Mouse (Mus musculus): ENCODE data around the gene Gpr142. TPM values are rescaled to one million over a fixed set of nuclear protein-coding genes. Genes with fewer than 3 reads are reported as not detected.

Gpr142 gene
- polyA plus RNA-seq, 1 experiment from 2014 or later: 0.13 TPM

DNA sequence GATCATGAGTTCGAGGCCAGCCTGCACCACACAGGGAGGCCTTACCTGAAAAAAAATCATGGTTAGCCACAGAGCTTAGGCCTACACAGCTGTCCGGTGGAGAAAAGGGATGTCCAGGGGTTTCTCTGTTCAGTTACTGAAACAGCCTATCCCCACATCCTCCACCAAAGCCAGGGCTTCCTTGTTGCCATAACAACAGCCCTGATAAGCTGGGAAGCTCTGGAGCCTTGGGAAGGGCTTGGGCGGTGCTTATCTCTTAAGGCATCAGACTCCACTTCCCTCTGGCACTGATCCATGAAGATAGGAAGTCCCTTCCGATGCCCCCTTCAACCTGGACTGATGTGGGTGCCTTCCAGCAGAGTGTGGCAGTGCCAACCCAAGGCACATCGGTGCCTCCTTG lies 34.4 kb downstream of the Gpr142 start:
- no peak overlapping the region for H3K4me2 ChIP-seq (ENCODE audit: low read depth, severe bottlenecking)
- H3K27me3 ChIP-seq (ENCODE audit: control insufficient read depth, insufficient read depth, low read length): no peaks in the 10 kb centered on the region
- H3K9me3 ChIP-seq (ENCODE audit: control insufficient read depth, low read length): no peaks in the 10 kb centered on the region; the same call in 1 of the 2 replicates
- 51% methylated on average over 5 of the region's 5 CpGs for WGBS
- DNase-seq (ENCODE audit: low spot score): no peak
- no peak overlapping the region for H3K27ac ChIP-seq (replicated peaks; ENCODE audit: low read depth, low read length)
- no peak for ATAC-seq (ENCODE audit: insufficient number of reproducible peaks, low FRiP score, low TSS enrichment, low read depth)
- H3K4me3 ChIP-seq (ENCODE audit: low read depth, low read length): no peak overlapping the region
- no peaks in the 10 kb centered on the region for H3K36me3 ChIP-seq (ENCODE audit: control insufficient read depth, insufficient read depth, low read length)
- H3K4me1 ChIP-seq (ENCODE audit: control insufficient read depth, insufficient read depth, low read length): peaks cover 15% of the 10 kb centered on the region
- H3K9ac ChIP-seq (ENCODE audit: low read length): no peak overlapping the region

DNA sequence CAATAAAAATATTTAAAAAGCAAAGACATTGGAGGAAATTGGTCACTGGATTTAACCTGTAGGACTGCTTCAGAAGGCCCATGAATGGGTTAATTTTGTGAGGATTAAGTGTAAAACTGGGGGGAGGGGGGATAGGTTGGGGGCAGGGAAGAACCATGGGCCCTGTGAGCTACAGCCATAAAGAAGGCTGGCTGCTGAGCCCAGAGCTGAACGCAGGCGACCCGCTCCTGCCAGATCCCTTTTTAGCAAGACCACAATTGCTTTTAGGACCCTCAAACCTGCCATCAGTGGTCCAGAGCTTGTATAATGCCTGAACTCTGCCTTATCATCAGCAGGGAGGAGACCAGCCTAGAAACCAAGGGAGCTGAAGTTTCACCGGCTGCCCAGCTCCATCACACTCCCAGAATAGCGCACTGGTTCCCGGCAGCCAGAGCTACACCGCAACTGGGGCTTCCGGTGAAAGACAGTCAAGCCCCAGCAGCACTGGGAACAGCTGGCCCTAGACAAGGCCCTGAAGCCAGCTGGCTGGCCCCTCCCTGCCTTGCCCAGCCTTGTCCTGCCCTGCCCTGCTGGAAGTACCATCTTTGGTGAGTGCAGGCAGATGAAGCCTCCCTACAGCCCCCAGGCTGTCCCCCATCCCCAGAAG lies 45.2 kb downstream of the Gpr142 start:
- H3K27ac ChIP-seq (replicated peaks; ENCODE audit: low read depth, low read length): peak overlapping the region; percentile 93
- no peaks in the 10 kb centered on the region for H3K27me3 ChIP-seq (ENCODE audit: control insufficient read depth, insufficient read depth, low read length)
- no peak overlapping the region; the same call in 1 of the 2 replicates for H3K4me3 ChIP-seq (ENCODE audit: low read depth, low read length)
- peak overlapping the region; percentile 39 for H3K4me2 ChIP-seq (ENCODE audit: low read depth, severe bottlenecking)
- WGBS: 2% methylated on average over 8 of the region's 8 CpGs
- H3K9me3 ChIP-seq (ENCODE audit: control insufficient read depth, low read length): no peaks in the 10 kb centered on the region
- H3K4me1 ChIP-seq (ENCODE audit: control insufficient read depth, insufficient read depth, low read length): peaks cover 13% of the 10 kb centered on the region
- ATAC-seq (ENCODE audit: insufficient number of reproducible peaks, low FRiP score, low TSS enrichment, low read depth): peak; percentile 67
- H3K9ac ChIP-seq (ENCODE audit: low read length): peak overlapping the region; percentile 50; the same call in 1 of the 2 replicates
- DNase-seq (ENCODE audit: low spot score): peak; percentile 72
- no peaks in the 10 kb centered on the region for H3K36me3 ChIP-seq (ENCODE audit: control insufficient read depth, insufficient read depth, low read length)

DNA sequence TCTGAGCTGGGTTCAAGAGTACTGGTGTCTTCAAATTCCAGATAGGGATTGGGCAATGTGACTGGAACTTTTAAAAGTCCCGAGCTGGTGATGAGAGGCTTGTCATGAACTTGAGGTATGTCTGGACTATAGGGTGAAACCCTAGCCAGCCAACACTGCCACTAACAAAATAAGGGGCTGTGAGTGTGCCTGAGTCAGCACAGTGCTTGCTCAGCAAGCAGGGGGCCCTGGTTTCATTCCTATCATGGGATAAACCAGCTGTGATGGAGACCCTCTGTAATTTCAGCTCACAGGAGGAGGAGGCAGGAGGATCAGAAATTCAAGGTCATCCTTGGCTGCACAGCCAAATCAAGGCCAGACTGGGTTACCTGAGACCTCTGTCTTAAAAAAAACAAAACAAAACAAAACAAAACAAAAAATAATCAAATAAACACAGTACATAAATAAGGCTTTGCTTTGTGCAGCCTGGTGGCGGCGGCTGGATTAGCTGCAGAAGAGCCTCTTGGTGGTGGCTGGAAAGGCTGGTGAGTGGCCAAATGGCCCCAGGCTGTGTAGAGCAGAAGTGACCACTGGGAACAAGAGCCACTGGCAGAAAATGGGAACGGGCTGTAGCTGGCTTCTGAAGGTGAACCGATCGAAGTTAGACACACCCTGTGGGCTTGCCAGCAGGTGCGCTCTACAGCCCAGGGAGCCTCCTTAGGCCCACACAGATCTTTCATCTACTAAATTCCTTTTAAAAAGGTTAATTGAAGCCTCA lies 45.9 kb downstream of the Gpr142 start:
- H3K36me3 ChIP-seq (ENCODE audit: control insufficient read depth, insufficient read depth, low read length): no peaks in the 10 kb centered on the region
- H3K27me3 ChIP-seq (ENCODE audit: control insufficient read depth, insufficient read depth, low read length): no peaks in the 10 kb centered on the region
- H3K4me1 ChIP-seq (ENCODE audit: control insufficient read depth, insufficient read depth, low read length): peaks cover 16% of the 10 kb centered on the region
- no peaks in the 10 kb centered on the region for H3K9me3 ChIP-seq (ENCODE audit: control insufficient read depth, low read length)
- WGBS: 62% methylated on average over 7 of the region's 7 CpGs
- H3K4me2 ChIP-seq (ENCODE audit: low read depth, severe bottlenecking): peak overlapping the region; percentile 39
- ATAC-seq (ENCODE audit: insufficient number of reproducible peaks, low FRiP score, low TSS enrichment, low read depth) (no peak), DNase-seq (ENCODE audit: low spot score) (no peak)
- peak overlapping the region; percentile 50; the same call in 1 of the 2 replicates for H3K9ac ChIP-seq (ENCODE audit: low read length)
- peak overlapping the region; percentile 93 for H3K27ac ChIP-seq (replicated peaks; ENCODE audit: low read depth, low read length)
- no peak overlapping the region; the same call in 1 of the 2 replicates for H3K4me3 ChIP-seq (ENCODE audit: low read depth, low read length)

DNA sequence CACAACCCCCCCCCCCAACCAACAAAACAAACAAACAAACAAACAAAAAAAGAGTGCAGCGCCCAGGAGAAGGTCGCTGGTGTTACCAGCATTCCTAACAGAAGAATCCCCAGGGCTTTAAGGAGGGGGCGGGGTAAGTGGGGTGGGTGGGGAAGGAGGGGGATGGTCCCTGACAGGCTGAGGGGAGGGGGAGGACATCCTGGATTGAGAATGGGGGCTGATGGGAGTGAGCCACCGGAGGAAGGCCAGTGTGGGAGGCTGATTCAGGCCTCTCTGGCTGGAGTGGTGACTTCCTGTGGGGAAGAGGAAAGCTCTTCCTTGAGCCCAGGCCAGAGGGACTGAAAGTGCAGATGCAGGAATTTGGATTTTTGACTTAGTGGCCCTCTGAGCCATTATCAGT lies 47.6 kb downstream of the Gpr142 start:
- H3K9me3 ChIP-seq (ENCODE audit: control insufficient read depth, low read length): no peaks in the 10 kb centered on the region
- 63% methylated on average over 4 of the region's 4 CpGs for WGBS
- no peak overlapping the region for H3K9ac ChIP-seq (ENCODE audit: low read length)
- no peak for ATAC-seq (ENCODE audit: insufficient number of reproducible peaks, low FRiP score, low TSS enrichment, low read depth)
- no peak overlapping the region for H3K4me3 ChIP-seq (ENCODE audit: low read depth, low read length)
- H3K4me1 ChIP-seq (ENCODE audit: control insufficient read depth, insufficient read depth, low read length): peaks cover 26% of the 10 kb centered on the region
- no peaks in the 10 kb centered on the region for H3K27me3 ChIP-seq (ENCODE audit: control insufficient read depth, insufficient read depth, low read length)
- DNase-seq (ENCODE audit: low spot score): no peak
- H3K36me3 ChIP-seq (ENCODE audit: control insufficient read depth, insufficient read depth, low read length): no peaks in the 10 kb centered on the region
- H3K27ac ChIP-seq (replicated peaks; ENCODE audit: low read depth, low read length): no peak overlapping the region
- H3K4me2 ChIP-seq (ENCODE audit: low read depth, severe bottlenecking): no peak overlapping the region

DNA sequence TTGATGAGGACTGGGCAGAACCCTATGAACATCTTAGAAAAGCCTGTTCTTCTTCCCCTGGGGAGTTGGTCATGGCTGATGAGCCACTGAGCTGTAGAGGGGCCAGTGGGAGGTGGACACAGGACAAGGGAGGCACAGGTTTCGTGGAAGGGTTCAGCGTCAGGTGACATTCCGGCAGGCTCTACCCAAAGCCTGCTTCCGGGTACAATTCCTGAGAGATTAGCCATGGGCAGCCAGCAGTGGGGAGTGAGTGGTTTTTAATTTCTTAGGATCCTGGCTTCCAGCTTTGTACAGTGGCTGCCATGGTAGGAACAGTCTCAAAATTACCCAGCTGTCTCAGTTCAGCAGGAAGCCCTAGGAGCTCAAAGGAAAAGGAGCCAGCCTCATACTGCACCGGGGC lies 48.3 kb downstream of the Gpr142 start:
- Histone ChIP-seq H3K9ac (ENCODE audit: low read length) (no peak overlapping the region), H3K36me3 (ENCODE audit: control insufficient read depth, insufficient read depth, low read length) (no peaks in the 10 kb centered on the region), H3K4me1 (ENCODE audit: control insufficient read depth, insufficient read depth, low read length) (peaks cover 26% of the 10 kb centered on the region), H3K4me3 (ENCODE audit: low read depth, low read length) (no peak overlapping the region), H3K4me2 (ENCODE audit: low read depth, severe bottlenecking) (no peak overlapping the region), H3K27me3 (ENCODE audit: control insufficient read depth, insufficient read depth, low read length) (no peaks in the 10 kb centered on the region), H3K9me3 (ENCODE audit: control insufficient read depth, low read length) (no peaks in the 10 kb centered on the region), H3K27ac (replicated peaks; ENCODE audit: low read depth, low read length) (no peak overlapping the region)
- no peak for ATAC-seq (ENCODE audit: insufficient number of reproducible peaks, low FRiP score, low TSS enrichment, low read depth)
- WGBS: 82% methylated on average over 5 of the region's 5 CpGs
- no peak for DNase-seq (ENCODE audit: low spot score)

DNA sequence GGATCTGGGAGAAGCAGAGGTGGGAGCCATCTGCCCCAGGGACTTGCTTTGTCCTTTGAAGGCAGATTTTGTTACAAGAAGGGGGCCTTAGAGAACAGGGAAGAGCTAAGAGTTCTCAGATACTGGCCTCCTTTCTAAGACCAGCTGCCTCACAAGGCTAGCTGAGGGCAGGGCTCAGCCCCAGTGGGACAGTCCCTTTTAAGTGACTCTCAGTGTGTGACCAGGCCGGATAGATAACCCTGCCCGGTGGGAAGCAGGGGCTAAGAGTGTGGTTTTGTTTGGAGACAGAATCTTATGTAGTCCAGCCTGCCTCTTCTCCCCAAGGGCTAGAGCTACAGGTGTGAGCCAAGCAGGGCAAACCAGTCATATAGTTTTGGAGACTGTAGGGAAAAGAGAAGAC lies 50.8 kb downstream of the Gpr142 start:
- no peaks in the 10 kb centered on the region for H3K27me3 ChIP-seq (ENCODE audit: control insufficient read depth, insufficient read depth, low read length)

DNA sequence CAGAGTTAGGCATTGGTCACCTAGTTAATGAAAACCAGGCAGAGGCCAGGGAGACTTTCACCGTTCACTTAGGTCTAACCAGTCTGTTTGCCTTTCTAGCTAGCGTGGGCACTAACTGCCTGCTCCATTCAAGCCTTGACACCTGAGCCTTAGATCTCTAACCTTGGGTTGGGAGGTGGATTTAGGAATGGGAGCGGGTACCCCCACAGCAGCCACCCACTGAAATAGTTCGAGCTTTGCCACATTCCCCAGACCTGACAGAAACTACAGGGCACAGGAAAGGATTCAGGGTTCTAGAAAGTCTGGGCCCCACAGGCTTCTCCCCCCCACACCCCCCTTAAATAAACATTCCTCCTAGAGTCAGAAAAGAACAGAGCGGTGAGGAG lies 51.3 kb downstream of the Gpr142 start:
- H3K27me3 ChIP-seq (ENCODE audit: control insufficient read depth, insufficient read depth, low read length): no peaks in the 10 kb centered on the region
- no peaks in the 10 kb centered on the region for H3K9me3 ChIP-seq (ENCODE audit: control insufficient read depth, low read length)
- 6% methylated on average over 5 of the region's 5 CpGs for WGBS
- no peak overlapping the region for H3K27ac ChIP-seq (replicated peaks; ENCODE audit: low read depth, low read length)
- H3K4me1 ChIP-seq (ENCODE audit: control insufficient read depth, insufficient read depth, low read length): peaks cover 21% of the 10 kb centered on the region
- peak overlapping the region; percentile 90 for H3K4me3 ChIP-seq (ENCODE audit: low read depth, low read length)
- H3K4me2 ChIP-seq (ENCODE audit: low read depth, severe bottlenecking): peak overlapping the region; percentile 99
- ATAC-seq (ENCODE audit: insufficient number of reproducible peaks, low FRiP score, low TSS enrichment, low read depth): no peak
- no peak overlapping the region for H3K9ac ChIP-seq (ENCODE audit: low read length)
- no peaks in the 10 kb centered on the region for H3K36me3 ChIP-seq (ENCODE audit: control insufficient read depth, insufficient read depth, low read length)
- DNase-seq (ENCODE audit: low spot score): no peak

More for the DNA sequence above, 50.8 kb downstream of the Gpr142 start:
- no peak overlapping the region for H3K4me3 ChIP-seq (ENCODE audit: low read depth, low read length)
- H3K4me1 ChIP-seq (ENCODE audit: control insufficient read depth, insufficient read depth, low read length): peaks cover 26% of the 10 kb centered on the region
- no peak overlapping the region for H3K4me2 ChIP-seq (ENCODE audit: low read depth, severe bottlenecking)
- H3K9ac ChIP-seq (ENCODE audit: low read length): no peak overlapping the region
- no peaks in the 10 kb centered on the region for H3K9me3 ChIP-seq (ENCODE audit: control insufficient read depth, low read length)
- 0% methylated on average over 2 of the region's 2 CpGs for WGBS
- DNase-seq (ENCODE audit: low spot score): no peak
- H3K36me3 ChIP-seq (ENCODE audit: control insufficient read depth, insufficient read depth, low read length): no peaks in the 10 kb centered on the region
- no peak overlapping the region for H3K27ac ChIP-seq (replicated peaks; ENCODE audit: low read depth, low read length)
- ATAC-seq (ENCODE audit: insufficient number of reproducible peaks, low FRiP score, low TSS enrichment, low read depth): no peak

DNA sequence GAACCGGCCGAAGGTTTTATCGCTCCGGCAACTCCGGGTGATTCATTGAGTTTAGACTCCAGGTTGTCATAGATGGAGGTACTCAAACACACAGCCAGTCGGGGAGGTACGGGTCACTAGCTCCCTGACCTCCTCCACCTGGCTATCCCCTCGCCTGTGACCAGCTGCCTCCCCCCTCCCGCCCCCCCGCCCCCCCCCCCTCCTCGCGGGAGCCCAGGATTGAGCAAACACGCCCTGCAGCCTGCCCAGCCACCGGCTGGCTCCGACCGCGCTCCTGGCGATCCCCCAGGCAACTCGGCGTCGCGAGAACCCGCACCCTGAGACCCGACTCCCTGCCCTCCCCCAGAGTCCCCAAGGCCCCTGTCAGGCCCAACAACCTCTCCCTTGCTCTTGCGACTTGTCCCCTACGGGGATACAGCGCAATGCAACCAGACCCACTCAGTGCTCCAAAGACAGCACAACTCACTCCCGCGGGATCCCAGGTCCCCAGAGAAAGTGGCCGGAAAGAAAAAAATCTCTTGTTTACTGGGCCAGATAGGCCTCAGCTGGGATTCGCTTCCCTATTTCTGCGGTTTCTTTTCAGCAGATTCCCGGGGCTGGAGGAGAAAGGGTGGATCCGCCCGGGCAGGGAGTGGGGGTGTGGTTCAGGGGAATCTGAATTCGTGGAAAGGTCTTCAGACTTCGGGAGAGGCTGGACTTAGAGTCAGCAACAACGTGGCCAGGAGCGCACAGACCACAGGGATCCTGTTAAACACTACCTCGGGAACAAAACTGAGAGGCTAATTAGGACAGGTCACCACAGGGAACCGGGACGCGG lies 51.9 kb downstream of the Gpr142 start, which contains the start of gene Gprc5c:
Gprc5c (plus strand) TSS at position 701 of the 817 bp plus-strand sequence.
- peak within 1 kb of the TSS; percentile 90 for H3K27ac ChIP-seq (replicated peaks; ENCODE audit: low read depth, low read length)
- ATAC-seq (ENCODE audit: insufficient number of reproducible peaks, low FRiP score, low TSS enrichment, low read depth) (no peak), DNase-seq (ENCODE audit: low spot score) (peak; percentile 68)
- H3K9ac ChIP-seq (ENCODE audit: low read length): peak within 1 kb of the TSS; percentile 90
- peak within 1 kb of the TSS; percentile 99 for H3K4me2 ChIP-seq (ENCODE audit: low read depth, severe bottlenecking)
- H3K27me3 ChIP-seq (ENCODE audit: control insufficient read depth, insufficient read depth, low read length): no peaks in the 10 kb centered on the region
- no peaks in the 10 kb centered on the region for H3K36me3 ChIP-seq (ENCODE audit: control insufficient read depth, insufficient read depth, low read length)
- no peaks in the 10 kb centered on the region for H3K9me3 ChIP-seq (ENCODE audit: control insufficient read depth, low read length)
- peak within 1 kb of the TSS; percentile 90 for H3K4me3 ChIP-seq (ENCODE audit: low read depth, low read length)
- H3K4me1 ChIP-seq (ENCODE audit: control insufficient read depth, insufficient read depth, low read length): peaks cover 21% of the 10 kb centered on the region
- WGBS: under 1% methylated on average over 28 of the region's 43 CpGs
